Mouse (Mus musculus) kidney, adult 2 months (tissue): ENCODE data around the gene Defb45. TPM values are rescaled to one million over a fixed set of nuclear protein-coding genes. Genes with fewer than 3 reads are reported as not detected.

Experiments used
- DNase-seq: peaks from one replicate; pipeline ENCODE4 v3.0.0; 2021
- H3K27ac ChIP-seq: fragments of 200-500 bp; 2 replicates; pipeline ENCODE4 v1.5.1; 2012; ENCODE audit warnings: low read depth, low read length, control low read depth, inconsistent platforms; ENCODE audit not compliant: insufficient read depth
- H3K27me3 ChIP-seq: fragments of 200-500 bp; replicated peaks from 2 replicates; pipeline ENCODE4 v1.6.1; 2012; ENCODE audit warnings: mild to moderate bottlenecking, moderate library complexity, low read length, inconsistent platforms; ENCODE audit not compliant: control insufficient read depth, insufficient read depth
- H3K36me3 ChIP-seq: fragments of 200-500 bp; 2 replicates; pipeline ENCODE4 v1.6.1; 2012; ENCODE audit warnings: mild to moderate bottlenecking, moderate library complexity, low read length, inconsistent platforms; ENCODE audit not compliant: control insufficient read depth, insufficient read depth
- H3K4me1 ChIP-seq: fragments of 200-500 bp; 2 replicates; pipeline ENCODE4 v1.6.1; 2011; ENCODE audit warnings: low read length; ENCODE audit not compliant: control insufficient read depth, insufficient read depth
- H3K4me3 ChIP-seq: fragments of 200-500 bp; 2 replicates; pipeline ENCODE4 v1.5.1; 2011; ENCODE audit warnings: mild to moderate bottlenecking, low read depth, low read length, control low read depth; ENCODE audit not compliant: insufficient read depth
- CTCF ChIP-seq: fragments of 200-500 bp; conservative IDR thresholded peaks from 2 replicates; pipeline ENCODE4 v1.5.1; 2011; ENCODE audit warnings: low read depth, mild to moderate bottlenecking, control low read depth, low read length, moderate library complexity, mixed read lengths; ENCODE audit not compliant: insufficient read depth, insufficient read length
- POLR2A ChIP-seq: fragments of 200-500 bp; IDR thresholded peaks from one replicate; pipeline ENCODE4 v1.6.1; 2011; ENCODE audit warnings: low read depth, low read length, control low read depth
- WGBS: fragments of 180-500 bp; shearing (Covaris S2); methylation state at CpG from one replicate; pipeline ENCODE4 v1.1.7; 2018; 5-methylcytosine and 5-hydroxymethylcytosine counted together
- polyA plus RNA-seq: library from polyadenylated mRNA; depleted of rRNA; stranded (reverse); fragments of >200 nt; gene quantifications from 2 replicates; pipeline ENCODE4 v1.2.3, GENCODE M21; 2012

Gene Defb45
- polyA plus RNA-seq, 1 experiment, result not detected

DNA sequence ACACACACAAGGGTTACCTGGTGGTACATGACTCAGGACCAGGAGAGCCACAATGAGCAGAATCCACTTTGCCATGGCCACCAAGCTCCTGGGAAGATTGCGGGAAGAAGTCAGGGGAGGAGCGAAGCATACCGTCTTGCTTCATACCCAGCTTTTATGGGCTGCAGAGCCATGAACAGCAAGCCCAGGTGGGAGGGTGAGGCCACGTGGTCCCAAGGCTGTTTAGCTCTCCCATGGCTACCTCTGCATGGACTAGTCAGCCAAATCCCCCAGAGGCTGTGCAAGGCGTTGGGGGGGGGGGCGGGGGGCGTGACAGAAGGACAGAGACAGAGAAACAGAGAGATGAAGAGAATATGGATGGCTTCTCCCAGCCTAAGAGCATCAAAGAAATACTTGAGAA lies 23.8 kb upstream of the Defb45 start, which contains the start of gene Defb25:
Defb25 (minus strand) TSS at position 101 of the 400 bp plus-strand sequence.
- DNase-seq, result no peak
- Histone ChIP-seq H3K4me1 (no peaks in the 10 kb centered on the region), H3K27ac (no peak within 1 kb of the TSS), H3K36me3 (no peaks in the 10 kb centered on the region), H3K27me3 (no peaks in the 10 kb centered on the region), H3K4me3 (no peak within 1 kb of the TSS)
- 66% methylated on average over 7 of the region's 7 CpGs for WGBS
- TF ChIP-seq POLR2A (no peak), CTCF (no peak)

DNA sequence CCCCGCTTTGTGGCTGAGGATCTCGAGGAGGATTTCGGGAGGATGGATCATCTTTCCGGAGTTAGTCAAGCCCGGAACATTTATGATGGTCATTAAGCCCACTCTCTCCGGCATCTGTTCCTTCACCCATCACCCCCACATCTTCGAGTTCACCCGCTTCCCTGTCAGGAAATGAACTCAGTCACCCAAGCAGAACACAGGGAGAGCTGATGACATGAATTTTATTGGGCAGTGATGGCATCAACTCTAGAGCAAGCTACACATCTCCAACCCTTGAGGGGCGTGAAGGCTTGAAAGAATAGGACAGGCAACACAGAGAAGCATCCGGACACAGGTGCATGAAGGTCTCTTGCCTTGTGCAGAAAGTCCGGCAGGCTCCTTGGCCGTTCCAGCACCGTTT lies 23.0 kb upstream of the Defb45 start:
- TF ChIP-seq POLR2A, result no peak
- TF ChIP-seq CTCF, result no peak
- DNase-seq, result no peak
- H3K27me3 ChIP-seq, result no peaks in the 10 kb centered on the region
- H3K4me1 ChIP-seq, result no peaks in the 10 kb centered on the region
- no peak overlapping the region for H3K27ac ChIP-seq
- H3K4me3 ChIP-seq, result no peak overlapping the region
- H3K36me3 ChIP-seq, result no peaks in the 10 kb centered on the region
- WGBS, result 28% methylated on average over 13 of the region's 13 CpGs

DNA sequence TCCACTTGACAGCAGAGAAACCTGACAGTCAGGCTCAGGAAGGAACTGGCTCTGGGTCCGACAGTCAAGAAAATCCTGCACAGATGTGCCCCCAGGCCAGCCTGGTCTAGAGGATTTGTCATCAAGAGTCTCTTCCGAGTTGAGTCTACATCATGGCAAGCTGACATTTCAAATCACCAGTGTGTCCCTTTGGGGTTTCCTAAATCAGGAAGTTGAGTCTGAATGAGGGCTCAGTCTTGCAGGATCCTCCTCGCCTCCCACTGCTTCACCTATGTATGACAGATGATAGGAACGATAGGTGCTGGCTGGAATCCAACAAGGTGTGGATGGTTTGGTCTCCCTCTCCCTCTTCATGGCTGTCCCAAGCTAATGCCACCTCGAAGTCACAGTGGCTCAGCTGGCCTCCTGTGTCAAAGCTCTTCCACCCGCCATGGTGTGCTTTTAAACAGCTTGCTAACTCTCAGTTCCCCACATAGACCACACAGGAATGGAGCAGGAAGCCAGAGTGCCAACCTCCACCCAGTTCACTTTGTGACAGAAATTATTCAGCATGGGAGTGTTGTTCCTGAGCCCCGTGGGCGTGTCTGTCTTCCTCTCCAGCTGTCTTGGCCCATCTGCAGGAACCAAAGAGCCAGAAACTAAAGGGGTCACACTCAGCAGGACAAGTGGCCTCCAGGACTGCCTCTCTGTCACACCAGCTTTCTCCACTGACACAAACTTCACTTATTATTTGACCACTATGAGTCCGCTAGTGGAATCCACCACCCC lies 21.4 kb upstream of the Defb45 start:
- Histone ChIP-seq H3K27me3 (no peaks in the 10 kb centered on the region), H3K4me3 (no peak overlapping the region), H3K36me3 (no peaks in the 10 kb centered on the region), H3K4me1 (no peaks in the 10 kb centered on the region), H3K27ac (no peak overlapping the region)
- 55% methylated on average over 9 of the region's 9 CpGs for WGBS
- TF ChIP-seq POLR2A (no peak), CTCF (no peak)
- DNase-seq, result peak; percentile 36

DNA sequence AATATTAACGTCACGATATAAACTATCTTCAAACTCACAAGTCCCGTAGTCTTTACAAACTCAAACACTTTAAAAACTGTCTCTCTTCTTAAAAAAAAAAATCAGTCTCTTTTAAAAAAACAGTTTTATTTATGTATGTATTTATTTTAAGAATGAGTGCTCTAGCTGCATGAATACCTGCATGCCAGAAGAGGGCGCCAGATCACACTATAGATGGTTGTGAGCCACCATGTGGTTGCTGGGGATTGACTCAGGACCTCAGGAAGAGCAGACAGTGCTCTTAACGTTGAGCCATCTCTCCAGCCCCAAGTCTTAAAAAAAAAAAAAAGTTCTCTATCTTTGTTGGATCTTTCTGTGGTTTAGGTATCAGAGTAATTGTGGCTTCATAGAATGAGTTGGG lies 18.2 kb upstream of the Defb45 start:
- WGBS, result 77% methylated on average over 5 of the region's 5 CpGs
- Histone ChIP-seq H3K27ac (no peak overlapping the region), H3K4me1 (no peaks in the 10 kb centered on the region), H3K36me3 (no peaks in the 10 kb centered on the region), H3K4me3 (no peak overlapping the region), H3K27me3 (no peaks in the 10 kb centered on the region)
- no peak for TF ChIP-seq POLR2A
- peak; percentile 49 for TF ChIP-seq CTCF
- no peak for DNase-seq

GRCm38 (mm10) chr2:152616470-152616869 lies 17.3 kb upstream of the Defb45 start:
- H3K27ac ChIP-seq, result no peak overlapping the region

GRCm38 (mm10) chr2:152615563-152615962 lies 16.4 kb upstream of the Defb45 start:
- Histone ChIP-seq H3K4me1 (no peaks in the 10 kb centered on the region), H3K27me3 (no peaks in the 10 kb centered on the region), H3K4me3 (no peak overlapping the region), H3K27ac (no peak overlapping the region), H3K36me3 (no peaks in the 10 kb centered on the region)
- TF ChIP-seq CTCF (peak; percentile 77), POLR2A (no peak)
- peak; percentile 81 for DNase-seq
- 11% methylated on average over 7 of the region's 7 CpGs for WGBS

More at GRCm38 (mm10) chr2:152616470-152616869, 17.3 kb upstream of the Defb45 start:
- WGBS, result 66% methylated on average over 6 of the region's 6 CpGs
- Histone ChIP-seq H3K27me3 (no peaks in the 10 kb centered on the region), H3K4me3 (no peak overlapping the region), H3K36me3 (no peaks in the 10 kb centered on the region), H3K4me1 (no peaks in the 10 kb centered on the region)
- TF ChIP-seq POLR2A (no peak), CTCF (no peak)
- DNase-seq, result no peak

DNA sequence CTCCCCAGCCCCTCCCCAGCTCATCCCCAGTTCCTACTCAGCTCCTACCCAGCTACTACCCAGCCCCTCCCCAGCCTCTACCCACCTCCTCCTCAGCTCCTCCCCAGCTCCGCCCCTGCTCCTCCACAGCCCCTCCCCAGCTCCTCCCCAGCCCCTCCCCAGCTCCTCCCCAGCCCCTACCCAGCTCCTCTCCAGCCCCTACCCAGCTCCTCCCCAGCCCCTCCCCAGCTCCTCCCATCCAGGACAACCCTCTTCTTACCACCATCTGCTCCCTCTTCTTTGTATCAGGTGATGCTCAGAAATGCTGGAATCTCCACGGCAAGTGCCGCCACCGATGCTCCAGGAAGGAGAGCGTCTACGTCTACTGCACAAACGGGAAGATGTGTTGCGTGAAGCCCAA lies 13.0 kb upstream of the Defb45 start:
- Histone ChIP-seq H3K27me3 (no peaks in the 10 kb centered on the region), H3K4me1 (no peaks in the 10 kb centered on the region), H3K4me3 (no peak overlapping the region), H3K27ac (no peak overlapping the region), H3K36me3 (no peaks in the 10 kb centered on the region)
- no peak for DNase-seq
- TF ChIP-seq POLR2A (no peak), CTCF (no peak)
- WGBS, result 56% methylated on average over 7 of the region's 8 CpGs

- TF ChIP-seq CTCF, result no peak
- no peak for TF ChIP-seq POLR2A
- H3K4me3 ChIP-seq, result no peak overlapping the region
- H3K4me1 ChIP-seq, result no peaks in the 10 kb centered on the region
- H3K27me3 ChIP-seq, result no peaks in the 10 kb centered on the region
- no peak for DNase-seq
- no peak overlapping the region for H3K27ac ChIP-seq
- WGBS, result 95% methylated on average over 1 of the region's 1 CpGs
- no peaks in the 10 kb centered on the region for H3K36me3 ChIP-seq
These were observed 9.5 kb upstream of the Defb45 start for GRCm38 (mm10) chr2:152608719-152609118.
